Mouse (Mus musculus): ENCODE measurements around the gene Lhpp. TPM values are rescaled to one million over a fixed set of nuclear protein-coding genes. Genes with fewer than 3 reads are reported as not detected.

Gene Lhpp
- 2.3 TPM for total RNA-seq (2023)

DNA sequence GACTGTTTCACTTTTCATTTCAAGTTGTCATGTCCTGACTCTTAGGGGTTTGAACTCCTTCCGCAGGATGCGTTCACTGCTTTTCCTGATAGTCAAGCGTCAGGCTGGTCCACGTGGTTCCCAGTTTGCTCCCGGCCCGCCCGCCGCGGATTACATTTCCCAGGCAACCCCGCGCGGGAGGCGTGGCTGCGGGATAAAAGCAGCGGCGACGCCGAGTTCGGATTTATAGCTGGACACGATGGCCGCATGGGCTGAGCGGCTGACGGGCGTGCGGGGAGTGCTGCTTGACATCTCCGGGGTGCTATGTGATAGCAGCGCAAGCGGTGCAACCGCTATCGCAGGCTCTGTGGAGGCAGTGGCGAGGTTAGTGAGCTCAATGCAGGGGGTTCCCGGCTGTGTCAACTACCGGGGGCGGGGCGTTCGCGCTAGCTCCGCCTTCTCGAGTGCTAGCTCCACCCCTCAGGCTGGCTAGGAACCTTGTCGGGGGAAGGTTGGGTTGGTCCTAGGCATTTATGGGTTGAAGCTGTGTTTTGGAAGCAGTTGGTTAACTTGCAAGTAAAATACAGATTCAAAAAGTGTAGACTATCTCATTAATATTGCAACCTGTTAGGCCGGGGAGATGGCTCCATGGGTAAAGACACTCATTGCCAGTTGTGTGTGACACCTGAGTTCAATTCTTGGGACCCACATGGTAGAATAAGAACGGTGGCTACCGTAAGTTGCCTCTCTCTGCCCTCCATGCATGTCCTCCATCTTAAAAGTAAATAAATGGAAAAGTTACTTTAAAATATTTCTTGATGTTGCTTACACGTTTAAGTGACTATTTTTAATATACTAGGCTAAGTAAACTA is at the start of gene Lhpp:
Gene Lhpp (plus strand): TSS at position 171 of the 851 bp plus-strand sequence.

DNA sequence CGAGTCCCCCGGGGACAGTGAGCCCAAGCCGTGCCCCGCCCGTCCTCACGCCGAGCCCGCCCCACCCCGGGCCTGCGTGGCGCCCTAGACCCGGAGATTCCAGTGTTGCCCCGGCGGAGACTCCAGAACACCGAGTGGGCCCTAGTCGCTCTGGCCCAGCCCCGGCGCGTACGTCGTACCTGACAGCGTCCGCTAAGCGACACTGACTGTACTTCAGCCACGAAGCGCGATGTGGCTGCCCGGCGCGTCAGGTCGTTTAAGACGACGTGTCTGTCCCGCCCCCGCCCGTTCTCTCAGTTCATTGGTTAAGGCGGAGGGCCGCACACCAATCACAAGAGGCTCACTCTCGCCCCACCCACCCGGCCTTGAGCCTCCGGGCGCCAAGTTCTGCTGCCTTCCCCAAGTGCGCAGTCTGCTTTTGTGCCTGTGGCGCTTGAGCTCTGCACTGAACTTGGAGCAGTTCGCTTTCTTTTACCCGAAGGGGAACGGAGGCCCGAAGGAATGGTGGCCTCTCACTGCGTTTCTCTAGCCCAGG is 34.3 kb upstream of the Lhpp start, which contains the start of gene Oat:
Gene Oat (minus strand): TSS at position 283 of the 535 bp plus-strand sequence.

GRCm38 (mm10) chr7:132599071-132599975 is 11.1 kb upstream of the Lhpp start, which contains the start of gene Nkx1-2:
Gene Nkx1-2 (minus strand): TSS chr7:132599637.

Other genes with a start within 250 kb of the Lhpp start
- 79.1 TPM for gene Oat, start 34.2 kb upstream of the Lhpp start, total RNA-seq (2023)
- gene Nkx1-2, start 11.0 kb upstream of the Lhpp start, total RNA-seq (2023): not detected
- gene Fam53b, start 203.2 kb downstream of the Lhpp start, total RNA-seq (2023): 103 TPM
- 32.1 TPM for gene Eef1akmt2, start 242.0 kb downstream of the Lhpp start, total RNA-seq (2023)
- 41.2 TPM for gene Abraxas2, start 248.6 kb downstream of the Lhpp start, total RNA-seq (2023)